Mouse (Mus musculus) kidney, embryonic 16.5 days (tissue): Measurements from ENCODE around the gene Lzts2. TPM values are rescaled to one million over a fixed set of nuclear protein-coding genes. Genes with fewer than 3 reads are reported as not detected.

Experiments
- ATAC-seq: fragments of 200-750 bp; cut with Nextera tagmentation; 2 replicates; pipeline ENCODE4 v1.8.0; 2017; ENCODE audit warnings: moderate TSS enrichment; ENCODE audit not compliant: low FRiP score, low TSS enrichment
- H3K27ac ChIP-seq: fragments of 300-500 bp; sonication (generic); 2 replicates; pipeline ENCODE4 v1.5.1; 2014; ENCODE audit warnings: low read length
- H3K27me3 ChIP-seq: fragments of 300-500 bp; sonication (generic); 2 replicates; pipeline ENCODE4 v1.6.1; 2014; ENCODE audit warnings: low read length, control low read depth, mixed read lengths; ENCODE audit not compliant: insufficient read depth
- H3K36me3 ChIP-seq: fragments of 300-500 bp; sonication (generic); 2 replicates; pipeline ENCODE4 v1.6.1; 2014; ENCODE audit warnings: low read length, control low read depth, mixed read lengths; ENCODE audit not compliant: insufficient read depth
- H3K4me1 ChIP-seq: fragments of 300-500 bp; sonication (generic); 2 replicates; pipeline ENCODE4 v1.6.1; 2014; ENCODE audit warnings: low read length, control low read depth, mixed read lengths; ENCODE audit not compliant: insufficient read depth
- H3K4me2 ChIP-seq: fragments of 300-500 bp; sonication (generic); replicated peaks from 2 replicates; pipeline ENCODE4 v1.6.1; 2014; ENCODE audit warnings: low read depth, low read length
- H3K4me3 ChIP-seq: fragments of 300-500 bp; sonication (generic); 2 replicates; pipeline ENCODE4 v1.5.1; 2014; ENCODE audit warnings: mild to moderate bottlenecking, low read length
- H3K9ac ChIP-seq: fragments of 300-500 bp; sonication (generic); replicated peaks from 2 replicates; pipeline ENCODE4 v1.6.1; 2014; ENCODE audit warnings: low read length
- H3K9me3 ChIP-seq: fragments of 300-500 bp; sonication (generic); 2 replicates; pipeline ENCODE4 v1.6.1; 2016; ENCODE audit warnings: low read length, control low read depth
- WGBS: fragments of 180-500 bp; shearing (Covaris S2); extraction: QIAGEN DNeasy Blood & Tissue Kit; methylation state at CpG from one replicate; pipeline ENCODE4 v1.1.7; 2014; 5-methylcytosine and 5-hydroxymethylcytosine counted together
- polyA plus RNA-seq: library from polyadenylated mRNA; unstranded; fragments of >200 nt; fragmentation: Nextera tagmentation; extraction: Ambion mirVana; gene quantifications from 2 replicates; pipeline ENCODE4 v1.2.1, GENCODE M21; 2015

Gene Lzts2
- polyA plus RNA-seq, 1 experiment from 2014 or later, result 59.2 TPM

- Histone ChIP-seq H3K36me3 (no peaks in the 10 kb centered on the region), H3K4me3 (peak overlapping the region; percentile 81), H3K9me3 (no peaks in the 10 kb centered on the region), H3K9ac (peak overlapping the region; percentile 93), H3K4me2 (peak overlapping the region; percentile 99), H3K4me1 (peaks cover 28% of the 10 kb centered on the region), H3K27ac (peak overlapping the region; percentile 98), H3K27me3 (peaks cover 46% of the 10 kb centered on the region)
- ATAC-seq, result 0 out of 2 replicates have a peak, but pooled peaks have one; percentile 25
- 7% methylated on average over 20 of the region's 20 CpGs for WGBS
Observed at GRCm38 (mm10) chr19:45073871-45074542, 59.8 kb downstream of the Lzts2 start.

GRCm38 (mm10) chr19:45074580-45075322 lies 60.5 kb downstream of the Lzts2 start, which contains the start of gene Kazald1:
TSS of gene Kazald1 (plus strand) at chr19:45075241.
- H3K27me3 ChIP-seq, result peaks cover 54% of the 10 kb centered on the region

GRCm38 (mm10) chr19:45075323-45076035 lies 61.3 kb downstream of the Lzts2 start:
- under 1% methylated on average over 32 of the region's 32 CpGs for WGBS
- Histone ChIP-seq H3K36me3 (no peaks in the 10 kb centered on the region), H3K4me1 (peaks cover 43% of the 10 kb centered on the region), H3K4me2 (peak overlapping the region; percentile 99), H3K4me3 (peak overlapping the region; percentile 81), H3K9me3 (no peaks in the 10 kb centered on the region), H3K9ac (peak overlapping the region; percentile 93), H3K27me3 (peaks cover 60% of the 10 kb centered on the region), H3K27ac (peak overlapping the region; percentile 65)
- peak; percentile 36 for ATAC-seq

More at GRCm38 (mm10) chr19:45074580-45075322, 60.5 kb downstream of the Lzts2 start, which contains the start of gene Kazald1:
- peak; percentile 80 for ATAC-seq
- H3K36me3 ChIP-seq, result no peaks in the 10 kb centered on the region
- peak within 1 kb of the TSS; percentile 98 for H3K27ac ChIP-seq
- peaks cover 35% of the 10 kb centered on the region for H3K4me1 ChIP-seq
- WGBS, result under 1% methylated on average over 45 of the region's 45 CpGs
- no peaks in the 10 kb centered on the region for H3K9me3 ChIP-seq
- peak within 1 kb of the TSS; percentile 93 for H3K9ac ChIP-seq
- H3K4me2 ChIP-seq, result peak within 1 kb of the TSS; percentile 99
- H3K4me3 ChIP-seq, result peak within 1 kb of the TSS; percentile 81

- Histone ChIP-seq H3K9ac (peak overlapping the region; percentile 93), H3K27me3 (peaks cover 62% of the 10 kb centered on the region)
Observed at GRCm38 (mm10) chr19:45076036-45076575, 61.9 kb downstream of the Lzts2 start.

More at GRCm38 (mm10) chr19:45076036-45076575, 61.9 kb downstream of the Lzts2 start:
- Histone ChIP-seq H3K27ac (no peak overlapping the region), H3K4me3 (peak overlapping the region; percentile 81), H3K4me1 (peaks cover 49% of the 10 kb centered on the region), H3K9me3 (no peaks in the 10 kb centered on the region), H3K4me2 (peak overlapping the region; percentile 99), H3K36me3 (no peaks in the 10 kb centered on the region)
- ATAC-seq, result no peak
- 10% methylated on average over 17 of the region's 17 CpGs for WGBS

Other genes starting within 250 kb of the Lzts2 start
- 38.7 and 46.0 TPM in 2 replicates for gene Slf2, start 83.3 kb upstream of the Lzts2 start, polyA plus RNA-seq
- gene Sema4g, start 25.3 kb upstream of the Lzts2 start, polyA plus RNA-seq, result 6.5 and 7.0 TPM in 2 replicates
- gene Twnk, start 8.8 kb upstream of the Lzts2 start, polyA plus RNA-seq, result 28.4 and 31.5 TPM in 2 replicates
- gene Mrpl43, start 8.0 kb upstream of the Lzts2 start, polyA plus RNA-seq, result 69.5 and 72.8 TPM in 2 replicates
- gene Pdzd7, start 31.3 kb downstream of the Lzts2 start, polyA plus RNA-seq, result 0.82 and 0.89 TPM in 2 replicates
- gene Sfxn3, start 33.1 kb downstream of the Lzts2 start, polyA plus RNA-seq, result 25.6 and 27.4 TPM in 2 replicates
- gene Kazald1, start 60.8 kb downstream of the Lzts2 start, polyA plus RNA-seq, result 14.6 and 18.4 TPM in 2 replicates
- not detected in 2 replicates for gene Tlx1, start 136.3 kb downstream of the Lzts2 start, polyA plus RNA-seq
- not detected in 2 replicates for gene Lbx1, start 221.4 kb downstream of the Lzts2 start, polyA plus RNA-seq